Mouse (Mus musculus): ENCODE data around the gene Dtx1.

The Dtx1 gene

GRCm38 (mm10) chr5:120634131-120634530 is 77.6 kb downstream of the Dtx1 start, which contains the start of gene Cfap73:
Gene Cfap73, minus strand, starts transcription at chr5:120634235.
- DNase-seq, result no peak

DNA sequence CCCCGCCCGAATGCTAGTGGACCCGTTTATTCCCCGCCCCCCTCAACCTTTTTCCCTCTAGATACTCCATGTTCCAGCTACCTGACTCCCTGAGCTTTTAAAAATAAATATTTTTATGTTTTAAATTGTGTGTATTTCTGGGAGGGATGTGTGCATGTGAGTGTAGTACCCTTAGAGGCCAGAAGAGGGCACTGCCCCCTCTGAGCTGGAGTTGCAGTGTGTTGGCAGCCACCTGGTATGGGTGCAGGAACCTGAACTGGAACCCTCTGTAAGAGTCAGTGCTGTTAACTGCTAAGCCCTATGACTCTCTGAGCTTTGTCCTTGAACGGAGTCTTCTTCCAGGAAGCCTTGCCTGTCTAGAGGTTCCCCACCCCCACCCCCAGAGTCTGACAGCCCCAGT is 79.8 kb downstream of the Dtx1 start:
- DNase-seq, result no peak

DNA sequence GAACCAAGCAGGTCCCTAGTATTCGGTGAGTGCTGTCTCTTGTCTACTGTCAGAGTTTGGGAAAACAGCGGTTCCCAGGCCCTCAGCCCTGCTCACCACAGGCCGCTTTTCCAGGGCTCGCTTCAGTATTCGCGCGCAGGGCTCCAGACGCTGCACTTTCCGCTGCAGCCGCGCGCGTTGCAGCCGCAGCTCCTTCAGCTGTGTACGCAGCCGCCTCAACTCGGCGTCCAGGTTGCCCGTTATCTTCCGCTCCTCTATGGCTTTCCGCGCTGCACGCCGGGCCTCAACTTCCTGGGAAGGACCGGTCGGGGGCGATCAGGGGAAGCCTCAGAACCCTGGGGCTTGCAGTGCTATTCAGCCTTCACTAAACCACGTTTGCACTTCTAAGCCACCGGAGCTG is 80.6 kb downstream of the Dtx1 start:
- DNase-seq, result no peak
